Mouse (Mus musculus) kidney, postnatal 36 days (tissue): ENCODE results near the gene Golgb1.
"Not testable (repeated sequence)": the region's sequence is repeated elsewhere in the genome, so short reads cannot be mapped to it uniquely, and the experiment has no call there.

Source experiments
- DNase-seq, 2 experiments: peaks; one replicate each; pipeline ENCODE4 v3.0.0; 2021 to 2022; ENCODE audit warnings: mixed read lengths in 2 of 2

The Golgb1 gene

DNA sequence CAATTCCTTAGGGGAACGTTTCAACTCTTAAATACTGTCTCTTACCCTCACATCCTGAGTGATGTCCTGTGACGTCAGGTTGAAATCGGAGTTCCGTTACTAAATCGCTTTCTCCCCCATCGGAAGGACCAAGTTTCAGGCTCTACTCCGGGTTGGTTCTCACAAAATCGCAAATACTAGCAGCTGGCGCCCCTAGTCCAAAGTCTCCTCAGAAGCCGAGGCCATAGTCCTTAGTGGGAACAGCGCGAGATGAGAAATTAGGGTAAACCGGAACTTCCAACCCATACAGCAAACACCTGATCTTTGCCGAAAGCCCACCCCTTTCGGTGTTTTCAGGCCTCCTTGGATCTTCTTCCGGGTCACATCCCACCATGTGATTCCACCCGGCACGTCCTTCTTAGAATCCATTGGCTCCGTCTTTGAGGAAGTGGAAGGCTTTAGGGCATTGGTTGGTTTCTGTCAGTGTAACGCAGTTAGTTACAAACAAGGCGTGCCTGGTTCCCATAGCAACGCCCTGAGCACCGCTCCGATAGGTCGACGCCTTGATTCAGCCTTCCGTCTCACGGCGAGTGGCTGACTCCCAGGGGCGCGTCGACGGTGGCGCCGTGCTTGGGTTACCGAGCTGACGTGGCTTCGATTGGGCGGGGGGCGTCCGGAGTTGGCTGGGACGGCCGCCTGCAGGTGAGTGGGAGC, at the start of gene Golgb1, which contains the start of gene Eaf2:
Gene Golgb1, plus strand, starts transcription at position 558 of the 693 bp plus-strand sequence.
Gene Eaf2, minus strand, starts transcription at position 421 of the 693 bp plus-strand sequence.
- DNase-seq, result peak; percentile 98 to 100

DNA sequence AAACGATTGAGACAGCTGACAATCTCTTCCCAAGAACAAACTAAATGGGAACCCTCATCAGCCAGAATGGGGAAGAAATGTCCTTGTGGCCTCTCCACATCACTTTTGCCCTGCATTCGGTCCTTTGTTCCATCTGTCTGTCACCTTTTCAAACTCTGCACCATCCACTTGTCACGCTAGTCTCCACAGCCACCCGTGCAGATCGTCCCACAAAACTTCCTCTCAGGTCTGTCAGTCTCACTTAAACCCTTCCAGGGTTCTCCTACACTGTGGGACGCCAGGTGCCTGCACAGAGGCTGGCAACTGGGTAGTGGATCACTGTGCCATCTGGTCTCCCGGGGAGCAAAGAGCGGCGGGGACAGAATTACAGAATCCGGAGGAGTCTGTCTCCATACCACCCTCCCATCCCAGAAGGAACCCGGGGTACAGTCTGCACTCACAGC, 47.3 kb upstream of the Golgb1 start:
- no peak for DNase-seq

DNA sequence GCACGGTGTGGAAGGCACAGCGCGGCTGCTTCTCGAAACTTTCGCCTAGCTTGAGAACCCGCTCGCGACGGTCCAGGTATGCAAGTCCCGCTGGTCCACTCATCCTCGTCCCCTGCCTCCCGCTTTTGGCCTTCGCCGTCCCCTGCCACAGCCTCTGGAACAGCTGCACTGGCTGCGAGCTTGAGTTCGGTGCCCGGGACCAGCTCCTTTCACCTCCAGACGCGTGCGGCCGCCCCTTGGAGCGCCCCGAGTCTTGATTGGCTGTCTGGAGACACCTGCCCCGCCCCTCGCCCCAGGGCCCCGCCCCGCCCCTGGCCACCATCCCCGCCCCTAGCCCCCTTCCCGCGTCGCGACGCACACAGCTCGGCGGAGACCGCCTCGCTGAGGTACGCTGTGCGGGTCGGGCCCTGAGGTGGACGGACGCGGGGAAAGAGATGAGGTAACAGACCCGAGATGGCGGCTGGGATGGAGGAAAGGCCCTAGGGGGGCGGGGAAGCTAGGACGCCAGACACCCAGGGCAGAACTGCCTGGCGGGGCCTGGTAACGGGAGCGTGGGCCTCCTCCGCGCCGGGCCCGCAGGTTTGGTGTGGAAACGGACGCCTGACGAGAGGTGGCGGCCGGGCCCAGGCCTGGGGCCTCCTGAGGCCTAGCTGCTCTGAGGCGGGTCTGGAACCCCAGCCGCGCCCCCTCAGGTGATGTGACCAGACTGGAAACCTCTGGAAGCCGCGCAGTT, 46.7 kb upstream of the Golgb1 start, which contains the start of gene Iqcb1:
Gene Iqcb1, plus strand, starts transcription at position 332 of the 733 bp plus-strand sequence.
- peak; percentile 87 to 93 for DNase-seq

DNA sequence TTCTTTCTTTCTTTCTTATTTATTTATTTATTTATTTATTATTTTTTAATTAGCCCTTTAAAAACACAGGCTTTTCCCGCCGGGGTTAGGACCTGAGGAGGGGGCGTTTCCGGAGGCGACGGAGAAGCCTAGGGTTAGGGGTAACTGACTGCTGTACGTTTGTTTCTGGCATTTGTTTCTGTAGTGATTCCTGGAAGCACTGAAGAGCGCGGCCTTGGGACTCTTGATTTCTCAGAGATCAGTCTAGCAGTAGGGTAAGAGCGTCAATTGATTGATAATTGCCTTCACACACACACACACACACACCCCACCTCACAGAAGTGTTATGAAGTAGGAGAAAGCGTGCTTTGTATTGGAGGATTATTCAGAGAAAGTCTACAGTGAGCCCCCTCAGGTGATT, 46.1 kb upstream of the Golgb1 start:
- no peak for DNase-seq

DNA sequence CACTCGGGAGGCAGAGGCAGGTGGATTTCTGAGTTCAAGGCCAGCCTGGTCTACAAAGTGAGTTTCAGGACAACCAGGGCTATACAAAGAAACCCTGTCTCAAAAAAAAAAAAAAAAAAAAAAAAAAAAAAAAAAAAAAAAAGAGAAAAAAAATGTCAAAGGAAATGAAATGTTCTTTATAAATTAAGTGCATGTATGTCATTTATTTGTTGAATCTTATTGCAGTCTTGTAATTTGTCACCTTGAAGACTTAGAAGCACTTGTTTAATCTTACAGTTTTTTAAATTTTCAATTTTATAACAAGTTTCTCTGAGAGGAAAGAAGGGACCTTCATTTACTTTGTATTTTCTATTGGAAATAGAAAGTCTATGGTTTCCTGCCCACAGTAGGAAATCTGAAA, 28.0 kb upstream of the Golgb1 start:
- DNase-seq, result not testable (repeated sequence)

DNA sequence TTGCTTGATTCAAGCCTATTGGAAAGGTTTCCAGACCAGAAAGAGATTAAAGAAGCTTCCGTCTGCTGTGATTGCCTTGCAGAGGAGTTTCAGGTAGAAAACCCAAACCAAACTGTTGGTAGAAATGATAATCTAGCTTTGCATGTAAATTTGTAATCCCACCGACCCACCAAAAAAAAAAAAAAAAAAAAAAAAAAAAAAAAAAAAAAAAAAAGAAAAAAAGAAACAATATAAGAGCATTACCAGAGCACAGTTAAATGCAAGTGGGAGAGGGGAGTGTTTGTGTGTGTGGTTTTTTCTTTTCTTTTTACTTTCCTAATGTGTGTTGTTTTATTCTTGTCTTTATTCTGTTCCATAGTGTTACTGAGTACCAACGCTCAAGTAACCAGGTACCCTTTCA, 23.7 kb upstream of the Golgb1 start:
- DNase-seq, result no peak

DNA sequence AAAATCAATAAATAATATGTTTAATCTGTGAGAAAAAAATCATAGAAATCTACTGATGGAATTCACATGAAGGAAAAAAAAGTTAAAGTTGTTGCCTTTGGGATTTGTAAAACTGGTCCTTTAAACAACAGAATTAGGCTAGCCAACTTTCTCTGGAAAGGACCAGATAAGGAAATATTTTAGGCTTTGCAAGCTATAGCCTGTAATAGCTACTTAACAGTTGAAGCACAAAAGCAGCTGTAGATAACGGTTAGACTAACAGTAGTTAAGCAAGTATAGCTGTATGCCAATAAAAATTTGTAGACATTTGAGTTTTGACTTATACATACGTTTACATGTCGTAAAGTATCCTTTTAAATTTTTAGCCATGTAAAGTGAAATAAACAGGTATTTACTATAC, 11.4 kb upstream of the Golgb1 start:
- DNase-seq, result no peak

DNA sequence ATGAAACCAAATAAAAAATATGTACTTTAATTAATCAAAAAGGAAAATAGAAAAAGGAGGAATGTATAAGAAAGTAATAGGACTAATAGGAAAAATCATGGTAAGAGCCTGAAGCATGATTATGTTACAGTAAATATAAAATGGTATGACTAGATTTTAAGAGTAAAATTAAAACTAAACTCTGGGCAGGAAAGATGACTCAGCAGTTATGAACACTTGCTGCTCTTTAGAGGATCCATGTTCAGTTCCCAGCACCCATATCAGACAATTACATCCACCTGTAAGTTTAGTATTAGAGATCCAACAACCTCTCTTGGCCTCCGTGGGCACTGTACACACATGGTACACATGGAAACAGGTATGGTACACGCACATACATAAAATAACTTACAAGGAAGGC, 5.5 kb upstream of the Golgb1 start:
- no peak for DNase-seq

DNA sequence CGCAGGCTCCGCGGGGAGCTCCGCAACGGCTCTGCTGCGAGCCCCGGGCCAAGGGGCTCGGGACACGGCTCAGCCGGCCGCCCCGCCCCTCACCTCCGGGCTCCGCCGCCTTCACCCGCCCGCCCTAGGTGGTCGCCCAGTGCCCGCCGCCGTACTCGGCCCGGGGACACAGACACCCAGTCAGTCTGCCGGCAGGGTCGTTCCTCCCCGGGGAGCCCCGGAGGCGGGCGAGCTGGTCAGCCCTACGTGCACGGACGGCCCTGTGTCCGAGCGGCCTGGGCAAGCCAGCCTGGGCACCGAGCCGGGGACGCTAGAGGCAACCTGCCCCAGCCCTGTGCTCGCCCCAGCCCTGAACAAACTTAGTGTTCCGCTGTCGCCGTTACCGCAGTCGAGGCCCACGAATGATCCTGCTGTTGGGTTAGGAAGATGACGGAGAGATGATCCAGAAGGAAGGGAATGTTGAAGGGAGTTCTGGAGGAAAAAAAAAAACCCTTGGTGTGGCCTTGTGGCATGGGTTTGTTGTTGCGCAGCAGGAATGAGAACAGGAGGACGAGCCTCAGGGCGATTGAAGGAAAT, 424 bp downstream of the Golgb1 start:
- DNase-seq, result peak; percentile 39 to 70

DNA sequence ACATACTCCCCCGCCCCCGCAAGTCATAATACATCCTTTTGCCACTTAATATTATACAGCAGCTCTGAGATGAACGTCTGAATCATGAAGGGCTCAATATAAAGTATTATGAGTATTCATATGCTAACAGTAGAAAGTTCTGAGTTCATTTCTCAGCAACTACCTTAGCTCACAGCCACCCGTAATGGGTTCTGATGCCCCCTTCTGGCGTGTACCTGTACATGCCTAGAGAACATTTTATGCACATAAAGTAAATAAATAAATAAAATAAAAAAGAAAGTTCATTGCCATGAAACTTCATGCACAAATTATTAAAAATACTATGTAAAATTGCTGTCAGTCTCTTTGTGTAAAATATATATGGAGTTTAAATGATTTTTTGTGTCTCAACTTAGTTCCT, 2.4 kb downstream of the Golgb1 start:
- peak; percentile 30 to 46 for DNase-seq

DNA sequence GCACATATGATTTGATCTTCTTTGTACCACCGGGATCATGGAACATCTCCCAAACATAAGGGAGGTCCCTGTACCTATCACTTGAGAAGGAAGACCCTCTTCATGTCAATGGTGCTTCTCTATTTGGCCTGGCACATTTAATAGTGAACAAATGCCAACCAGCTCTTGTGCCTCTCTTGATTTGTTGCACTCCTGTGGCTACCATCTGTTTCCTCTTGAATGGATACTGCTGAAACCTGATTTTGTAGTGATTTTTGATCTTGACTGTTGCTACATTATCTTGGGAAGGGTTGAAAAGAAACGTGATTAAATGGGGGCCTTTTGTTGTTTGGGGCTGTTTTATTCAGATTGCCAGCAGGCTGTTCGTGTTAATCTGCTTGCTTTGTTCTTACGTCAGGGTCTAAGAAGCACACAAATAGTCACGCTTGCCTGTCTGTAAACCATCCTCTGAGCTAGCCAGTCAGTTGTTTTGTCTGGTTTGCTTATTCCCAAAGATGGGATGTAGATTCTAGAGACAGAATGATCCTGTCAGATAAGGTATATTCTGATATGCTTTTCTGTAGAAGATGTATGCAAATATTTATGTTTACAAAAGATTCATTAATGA, 7.9 kb downstream of the Golgb1 start:
- no peak for DNase-seq

DNA sequence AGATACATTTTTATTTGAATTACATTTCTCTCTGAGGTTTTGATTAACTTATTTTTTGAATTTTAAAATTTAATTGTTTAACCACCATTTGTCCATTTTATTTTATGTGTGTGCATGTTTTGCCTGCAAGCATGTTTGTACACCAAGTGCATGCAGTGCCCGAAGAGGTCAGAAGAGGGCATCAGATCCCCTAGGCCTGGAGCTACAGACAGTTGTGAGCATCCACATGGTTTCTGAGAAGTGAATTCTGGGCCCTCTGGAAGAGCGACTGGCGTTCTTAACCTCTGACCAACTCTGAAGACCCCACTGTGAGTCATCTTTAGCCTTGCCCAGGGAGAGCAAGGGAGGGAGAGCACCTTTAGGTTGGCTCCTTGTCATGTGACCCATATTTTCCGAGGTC, 9.9 kb downstream of the Golgb1 start:
- DNase-seq, result peak in 1 of 2 experiments; percentile 61

DNA sequence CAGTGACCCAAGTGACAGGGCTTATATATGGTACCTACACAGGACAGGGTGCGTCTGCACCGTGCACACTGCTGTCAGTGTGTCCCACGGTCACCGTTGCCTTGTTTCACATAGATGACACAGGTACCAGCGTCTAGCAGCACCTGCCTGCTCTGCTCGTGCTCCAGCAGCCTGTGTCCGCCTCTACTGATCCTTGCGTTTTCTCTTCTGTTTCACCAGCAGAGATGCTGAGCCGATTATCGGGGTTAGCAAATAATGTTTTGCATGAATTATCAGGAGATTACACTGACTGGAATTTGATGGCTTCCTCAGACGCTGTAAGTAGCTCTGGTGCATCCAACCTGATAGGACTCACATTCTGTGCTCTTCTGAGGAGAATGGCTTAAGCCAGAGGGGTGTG, 11.0 kb downstream of the Golgb1 start:
- no peak for DNase-seq

DNA sequence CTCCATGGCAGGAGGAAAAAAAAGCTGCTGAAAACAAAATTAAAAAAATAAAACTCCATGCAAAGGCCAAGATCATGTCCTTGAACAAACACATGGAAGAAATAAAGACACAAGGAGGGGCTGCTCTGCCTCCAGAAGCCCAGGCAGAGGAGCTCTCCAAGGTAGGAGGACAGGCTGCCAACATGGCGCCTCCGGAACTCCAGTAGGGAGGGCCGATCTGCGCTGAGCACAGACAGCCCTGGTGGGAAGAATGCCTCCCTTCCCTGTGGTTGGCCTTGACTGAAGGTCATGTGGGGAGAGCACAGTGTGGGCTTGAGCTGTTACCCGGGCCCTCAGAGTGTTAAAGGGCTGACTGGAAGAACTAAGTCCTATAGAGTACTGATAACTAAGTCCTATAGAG, 12.6 kb downstream of the Golgb1 start:
- DNase-seq, result no peak

DNA sequence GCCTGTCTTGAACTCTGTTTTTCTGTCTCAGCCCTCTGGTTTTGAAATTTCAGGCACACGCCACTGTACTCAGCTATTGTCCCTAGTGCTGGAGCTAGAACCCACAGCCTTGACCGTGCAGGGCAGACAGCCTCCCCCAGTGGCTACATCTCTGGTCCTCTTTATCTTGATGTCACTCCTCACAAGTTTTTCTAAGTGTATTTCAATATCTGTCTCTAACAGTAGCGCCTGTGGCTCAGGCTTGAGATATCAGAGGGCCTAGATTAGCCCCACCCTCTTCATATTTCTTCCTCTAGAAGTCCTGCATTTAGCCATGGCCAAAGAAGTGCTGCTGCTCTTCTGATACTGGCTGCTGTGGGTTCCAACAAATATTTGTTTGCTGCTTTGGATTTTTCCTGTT, 15.6 kb downstream of the Golgb1 start:
- no peak for DNase-seq

DNA sequence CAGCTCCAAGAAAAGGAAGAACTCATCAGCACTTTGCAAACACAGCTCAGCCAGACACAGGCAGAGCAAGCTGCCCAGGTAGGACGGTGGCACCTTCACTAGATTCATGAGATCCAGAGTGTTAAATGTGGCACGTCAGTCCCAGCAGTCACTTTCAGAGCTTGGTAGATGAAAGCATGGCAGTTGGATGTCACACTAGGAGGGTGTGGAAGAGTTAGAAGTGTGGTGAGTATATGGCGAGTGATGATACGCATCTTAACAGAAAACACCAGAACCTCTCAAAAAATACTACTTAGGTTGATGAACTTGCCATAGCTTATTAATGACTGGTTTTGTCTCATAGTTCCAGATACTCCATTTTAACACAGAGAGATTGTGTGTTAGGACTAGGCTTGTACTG, 16.5 kb downstream of the Golgb1 start:
- DNase-seq, result no peak

DNA sequence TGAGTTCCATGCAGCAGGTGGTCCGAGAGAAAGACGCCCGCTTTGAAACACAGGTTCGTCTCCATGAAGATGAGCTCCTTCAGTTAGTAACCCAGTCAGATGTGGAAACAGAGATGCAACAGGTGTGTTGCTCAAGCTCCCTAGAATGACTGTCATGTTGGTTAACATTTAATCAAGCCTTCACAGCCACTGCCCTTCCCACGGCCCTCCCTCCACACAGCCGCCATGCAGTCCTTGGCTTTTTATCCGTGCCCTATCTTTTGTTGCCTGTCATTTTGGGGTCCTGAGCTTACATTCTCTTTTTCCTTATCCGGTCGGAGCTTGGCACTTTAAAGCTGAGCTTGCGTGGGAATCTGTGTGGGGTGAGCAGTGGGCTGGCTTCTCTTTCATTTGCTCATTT, 18.4 kb downstream of the Golgb1 start:
- DNase-seq, result no peak

DNA sequence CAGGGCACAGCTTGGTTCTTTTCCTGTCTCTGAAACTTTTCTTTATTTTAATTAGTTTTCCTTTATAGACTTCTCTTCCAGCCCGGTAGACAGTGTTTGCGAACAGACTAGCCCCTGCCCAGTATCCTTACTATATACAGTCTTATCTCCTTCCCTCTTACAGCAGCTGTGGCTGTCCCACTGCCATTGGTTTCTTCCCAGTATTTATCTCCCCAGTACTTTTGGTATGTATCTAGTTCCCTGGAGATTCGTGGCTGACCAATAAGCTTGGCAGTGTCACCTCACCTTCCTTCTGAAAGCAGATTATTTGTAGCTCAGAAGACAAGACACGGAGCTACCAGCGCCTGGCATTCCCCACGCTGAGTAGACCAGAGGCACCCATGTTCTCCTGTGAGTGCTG, 21.8 kb downstream of the Golgb1 start:
- DNase-seq, result no peak

DNA sequence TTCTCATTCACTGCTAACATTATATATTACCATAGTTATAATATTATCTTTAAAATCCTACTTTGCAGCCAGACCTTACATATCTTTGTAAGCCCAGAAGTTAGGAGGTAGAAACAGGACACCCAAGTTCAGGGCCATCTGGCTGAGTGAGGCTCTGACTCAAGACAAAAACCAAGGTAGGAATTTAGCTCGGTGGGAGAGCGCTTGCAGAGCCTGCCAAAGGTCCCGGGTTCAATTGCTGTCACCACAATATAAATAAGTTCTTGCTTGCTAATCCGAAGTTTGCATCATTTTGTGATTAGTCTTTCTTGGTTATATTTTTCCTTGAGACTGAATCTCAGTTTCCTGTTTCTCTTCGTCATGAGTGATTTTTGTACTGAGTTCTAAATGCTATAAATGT, 28.2 kb downstream of the Golgb1 start:
- DNase-seq, result no peak

DNA sequence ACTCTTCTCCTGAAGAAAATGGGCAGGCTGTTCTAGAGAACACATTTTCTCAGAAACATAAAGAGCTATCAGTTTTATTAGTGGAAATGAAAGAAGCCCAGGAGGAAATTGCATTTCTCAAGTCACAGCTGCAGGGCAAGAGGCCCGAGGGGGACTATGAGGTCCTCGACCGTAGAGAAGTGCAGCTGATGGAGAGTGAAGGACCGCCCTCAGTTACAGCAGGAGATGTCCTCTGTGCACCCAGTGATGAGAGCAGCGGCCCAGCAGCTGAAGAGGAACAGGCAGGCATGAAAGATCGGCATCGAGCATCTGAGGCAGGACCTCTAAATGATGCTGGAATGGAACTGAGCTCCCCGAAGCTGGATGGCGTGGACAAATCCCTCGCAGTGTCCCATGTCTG, 37.0 kb downstream of the Golgb1 start:
- no peak for DNase-seq

DNA sequence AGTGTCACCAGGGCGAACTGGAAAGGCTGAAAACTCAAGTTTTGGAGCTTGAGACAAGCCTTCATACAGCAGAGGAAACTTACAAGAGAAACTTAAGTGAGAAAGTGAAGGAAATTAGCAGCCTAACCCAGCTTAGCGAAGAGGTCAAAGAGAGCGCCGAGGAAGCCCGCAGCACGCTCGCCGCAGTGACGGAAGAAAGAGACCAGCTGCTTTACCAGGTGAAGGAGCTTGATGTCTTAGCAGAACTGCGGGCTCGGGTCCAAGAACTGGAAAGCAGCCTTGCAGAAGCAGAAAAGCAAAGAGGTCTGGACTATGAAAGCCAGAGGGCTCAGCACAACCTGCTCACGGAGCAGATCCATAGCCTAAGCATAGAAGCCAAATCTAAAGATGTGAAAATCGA, 37.4 kb downstream of the Golgb1 start:
- no peak for DNase-seq

DNA sequence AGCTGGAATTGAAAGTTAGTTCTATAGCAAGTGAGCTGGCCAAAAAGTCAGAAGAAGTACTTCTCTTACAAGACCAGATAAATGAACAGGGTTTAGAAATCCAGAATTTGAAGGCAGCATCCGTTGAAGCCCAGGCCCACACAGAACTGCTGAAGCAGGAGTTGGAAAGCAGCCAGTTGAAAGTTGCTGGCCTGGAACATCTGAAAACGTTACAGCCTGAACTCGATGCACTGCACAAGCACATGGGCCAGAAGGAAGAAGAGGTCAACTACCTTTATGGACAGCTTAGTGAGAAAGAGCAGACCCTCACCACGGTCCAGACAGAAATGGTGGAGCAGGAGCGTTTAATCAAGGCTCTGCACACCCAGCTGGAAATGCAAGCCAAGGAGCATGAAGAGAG, 39.3 kb downstream of the Golgb1 start:
- DNase-seq, result peak; percentile 82 to 86

DNA sequence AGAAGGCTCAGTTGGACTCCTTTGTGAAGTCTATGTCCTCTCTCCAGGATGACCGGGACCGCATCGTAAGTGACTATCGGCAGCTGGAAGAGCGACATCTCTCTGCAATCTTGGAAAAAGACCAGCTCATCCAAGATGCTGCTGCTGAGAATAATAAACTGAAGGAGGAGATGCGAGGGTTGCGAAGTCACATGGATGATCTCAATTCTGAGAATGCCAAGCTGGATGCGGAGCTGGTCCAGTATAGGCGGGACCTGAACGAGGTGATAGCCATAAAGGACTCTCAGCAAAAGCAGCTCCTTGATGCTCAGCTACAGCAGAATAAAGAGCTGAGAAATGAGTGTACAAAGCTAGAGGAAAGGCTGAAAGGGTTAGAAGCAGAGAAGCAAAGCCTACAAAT, 43.6 kb downstream of the Golgb1 start:
- no peak for DNase-seq

DNA sequence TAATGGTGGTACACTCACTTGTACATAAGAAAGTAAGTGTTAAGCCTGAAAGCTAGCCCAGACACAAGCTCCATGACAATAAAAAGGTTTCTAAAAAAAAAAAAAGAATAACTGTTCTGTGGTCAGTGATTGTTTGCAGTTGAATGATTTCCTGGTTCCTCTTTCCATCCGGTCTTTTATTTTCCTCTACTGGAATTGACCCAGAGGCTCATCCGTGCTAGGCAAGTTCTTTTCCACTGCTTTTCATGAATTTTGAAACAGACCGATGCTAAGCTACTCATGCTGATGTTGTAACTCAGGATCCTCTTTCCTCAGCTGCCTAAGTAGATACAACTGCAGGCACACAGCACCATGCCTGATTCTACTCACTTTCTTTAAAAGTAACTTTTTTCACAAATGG, 45.5 kb downstream of the Golgb1 start:
- DNase-seq, result no peak
